In genomic region chr8:12388390-12389115, GRCm38 (mm10) we compare ENCODE assay signal across 21 mouse cellular contexts. TPM values are rescaled to one million over a fixed set of nuclear protein-coding genes. Genes with fewer than 3 reads are reported as not detected.
DNase-seq lines count a peak whose midpoint lies in the region; ATAC-seq and TF ChIP-seq lines count a peak whose summit lies in the region.
"Had no signal": no experiment of that assay in that cellular context is flagged by ENCODE, and none has a peak within 500 bp of the region (broad histone marks: within the 10 kb centered on the region; RNA-seq: fewer than 3 reads in every experiment).

No protein-coding gene starts in this region.

- no peaks in the 10 kb centered on the region for H3K36me3 ChIP-seq in forebrain, embryonic 16.5 days (ENCODE audit: control insufficient read depth, insufficient read depth)
- H3K36me3 ChIP-seq in limb, embryonic 11.5 days (ENCODE audit: control insufficient read depth, insufficient read depth, low read length): no peaks in the 10 kb centered on the region
- no peaks in the 10 kb centered on the region for H3K36me3 ChIP-seq in kidney, embryonic 15.5 days
- H3K36me3 ChIP-seq: heart, embryonic 15.5 days had no signal

- peak; percentile 63 for DNase-seq in brain, embryonic 14.5 days (ENCODE audit: low read depth)
- peak; percentile 25 for DNase-seq in limb, embryonic 11.5 days (ENCODE audit: low spot score)
- DNase-seq in cerebellum, adult 2 months: no peak
- DNase-seq in cerebellum, postnatal 10 days: no peak
- DNase-seq in heart, adult 8-10 months (ENCODE audit: low spot score): no peak
- DNase-seq: adrenal gland, adult 2 months; cerebellum, adult 9-10 months; gastrocnemius, postnatal 25 days; liver; lung, adult 2 months; right cerebral cortex, postnatal 14 days; thymus, postnatal 36 days had no signal

- ATAC-seq in forebrain, embryonic 16.5 days: no peak
- ATAC-seq in limb, embryonic 11.5 days (ENCODE audit: insufficient number of reproducible peaks, low FRiP score, low TSS enrichment, low read depth): no peak
- ATAC-seq in kidney, embryonic 15.5 days (replicated peaks; ENCODE audit: low FRiP score): no peak
- ATAC-seq: CD4-positive, CD25-positive, alpha-beta regulatory T cell, adult 4 months had no signal

- H3K4me2 ChIP-seq in forebrain, embryonic 16.5 days (ENCODE audit: low read length): peak overlapping the region; percentile 80
- H3K4me2 ChIP-seq in limb, embryonic 11.5 days (ENCODE audit: low read depth, severe bottlenecking): no peak overlapping the region
- no peak overlapping the region for H3K4me2 ChIP-seq in kidney, embryonic 15.5 days
- H3K4me2 ChIP-seq: heart, embryonic 15.5 days had no signal

- no peaks in the 10 kb centered on the region for H3K4me1 ChIP-seq in cortical plate, adult 2 months (ENCODE audit: control insufficient read depth, insufficient read depth, low read length)
- H3K4me1 ChIP-seq in forebrain, embryonic 16.5 days (replicated peaks; ENCODE audit: control insufficient read depth, insufficient read depth, low read length): peaks cover 46% of the 10 kb centered on the region
- peaks cover 3% of the 10 kb centered on the region; the same call in 1 of the 2 replicates for H3K4me1 ChIP-seq in limb, embryonic 11.5 days (ENCODE audit: control insufficient read depth, insufficient read depth, low read length)
- H3K4me1 ChIP-seq in cerebellum, adult 2 months (ENCODE audit: control insufficient read depth, insufficient read depth, low read length): peaks cover 8% of the 10 kb centered on the region
- peaks cover 32% of the 10 kb centered on the region for H3K4me1 ChIP-seq in kidney, embryonic 15.5 days

- no peak for TF ChIP-seq POLR2A in brain, embryonic 14.5 days (IDR thresholded peaks at IDR 0.05; ENCODE audit: borderline replicate concordance, extremely low read depth, insufficient read depth, insufficient read length, poor library complexity, severe bottlenecking)
- TF ChIP-seq POLR2A in cortical plate, adult 2 months (IDR thresholded peaks at IDR 0.05; ENCODE audit: extremely low read depth, insufficient read depth, low read length): no peak
- no peak for TF ChIP-seq POLR2A in cerebellum, adult 2 months (IDR thresholded peaks at IDR 0.05; ENCODE audit: borderline replicate concordance, insufficient read depth, low read length)

- H3K4me3 ChIP-seq in cortical plate, adult 2 months (ENCODE audit: insufficient read depth, low read length): no peak overlapping the region
- H3K4me3 ChIP-seq in forebrain, embryonic 16.5 days (replicated peaks; ENCODE audit: low read length): peak overlapping the region; percentile 53
- no peak overlapping the region for H3K4me3 ChIP-seq in limb, embryonic 11.5 days (ENCODE audit: low read depth, low read length)
- H3K4me3 ChIP-seq in cerebellum, adult 2 months (replicated peaks; ENCODE audit: insufficient read depth, low read depth, low read length): no peak overlapping the region
- no peak overlapping the region for H3K4me3 ChIP-seq in kidney, embryonic 15.5 days (replicated peaks)
- H3K4me3 ChIP-seq: heart, embryonic 15.5 days had no signal

- H3K9ac ChIP-seq in forebrain, embryonic 16.5 days (replicated peaks; ENCODE audit: low read depth, low read length): peak overlapping the region; percentile 40
- no peak overlapping the region for H3K9ac ChIP-seq in limb, embryonic 11.5 days (ENCODE audit: low read length)
- no peak overlapping the region for H3K9ac ChIP-seq in kidney, embryonic 15.5 days
- H3K9ac ChIP-seq: heart, embryonic 15.5 days had no signal

- TF ChIP-seq CTCF in brain, embryonic 14.5 days (IDR thresholded peaks at IDR 0.05; ENCODE audit: borderline replicate concordance, extremely low read depth, insufficient read depth, insufficient read length): no peak
- no peak for TF ChIP-seq CTCF in cortical plate, adult 2 months (IDR thresholded peaks at IDR 0.05; ENCODE audit: extremely low read depth, insufficient read depth, low read length)
- no peak for TF ChIP-seq CTCF in cerebellum, adult 2 months (IDR thresholded peaks at IDR 0.05; ENCODE audit: borderline replicate concordance, insufficient read depth, low read depth, low read length)

- WGBS in forebrain, embryonic 16.5 days: 33% methylated on average over 10 of the region's 10 CpGs
- WGBS in limb, embryonic 11.5 days: 2% methylated on average over 10 of the region's 10 CpGs
- 35% methylated on average over 10 of the region's 10 CpGs for WGBS in cerebellum, adult 2 months
- WGBS in kidney, embryonic 15.5 days: 4% methylated on average over 10 of the region's 10 CpGs

- peaks cover 15% of the 10 kb centered on the region for H3K27me3 ChIP-seq in forebrain, embryonic 16.5 days (replicated peaks; ENCODE audit: control insufficient read depth, insufficient read depth, low read length)
- H3K27me3 ChIP-seq in limb, embryonic 11.5 days (ENCODE audit: control insufficient read depth, insufficient read depth, low read length): peaks cover 95% of the 10 kb centered on the region
- H3K27me3 ChIP-seq in cerebellum, adult 2 months (ENCODE audit: control insufficient read depth, insufficient read depth, low read length): peaks cover 18% of the 10 kb centered on the region; the same call in 1 of the 2 replicates
- H3K27me3 ChIP-seq in kidney, embryonic 15.5 days: peaks cover 100% of the 10 kb centered on the region

- 0 out of 2 replicates have a peak overlapping the region, but pooled peaks have one; percentile 29 for H3K27ac ChIP-seq in cortical plate, adult 2 months (ENCODE audit: insufficient read depth, low read length)
- peak overlapping the region; percentile 69 for H3K27ac ChIP-seq in forebrain, embryonic 16.5 days (ENCODE audit: low read length)
- H3K27ac ChIP-seq in limb, embryonic 11.5 days (replicated peaks; ENCODE audit: low read depth, low read length): no peak overlapping the region
- H3K27ac ChIP-seq in cerebellum, adult 2 months (ENCODE audit: insufficient read depth, low read length): no peak overlapping the region
- H3K27ac ChIP-seq in kidney, embryonic 15.5 days: no peak overlapping the region
- H3K27ac ChIP-seq: heart, embryonic 15.5 days; macrophage had no signal

- no peaks in the 10 kb centered on the region for H3K9me3 ChIP-seq in forebrain, embryonic 16.5 days (ENCODE audit: control insufficient read depth, low read length)
- no peaks in the 10 kb centered on the region for H3K9me3 ChIP-seq in limb, embryonic 11.5 days (ENCODE audit: control insufficient read depth, low read length)
- H3K9me3 ChIP-seq in kidney, embryonic 15.5 days (replicated peaks): no peaks in the 10 kb centered on the region
- H3K9me3 ChIP-seq: heart, embryonic 15.5 days had no signal

RNA-seq across cellular contexts. Expression of gene Sox1, which starts 6.5 kb away (rescaled TPM):
- 23.5 and 30.1 TPM in 2 replicates for polyA plus RNA-seq in brain, embryonic 14.5 days (2012; rRNA removed)
- polyA plus RNA-seq in cortical plate, adult 2 months (2012; rRNA removed): 6.1 and 6.8 TPM in 2 replicates
- 4.4 and 4.5 TPM in 2 replicates for polyA plus RNA-seq in forebrain, embryonic 16.5 days (2015; fragmentation: Nextera tagmentation; extraction: Ambion mirVana)
- polyA plus RNA-seq in limb, embryonic 11.5 days (2014; fragmentation: Nextera tagmentation; extraction: Ambion mirVana): not detected in 2 replicates
- polyA plus RNA-seq in cerebellum, adult 2 months (2012; rRNA removed): 8.2 and 8.7 TPM in 2 replicates
- polyA plus RNA-seq in kidney, embryonic 15.5 days (2015; fragmentation: Nextera tagmentation; extraction: Ambion mirVana): not detected in 2 replicates
- total RNA-seq in heart, adult 8-10 months (2022): not detected
- total RNA-seq: adrenal gland, adult 2 months; gastrocnemius, postnatal 25 days; MEL had no signal
- polyA plus RNA-seq: CD4-positive, CD25-positive, alpha-beta regulatory T cell, adult 4 months; embryonic facial prominence, embryonic 14.5 days; heart, embryonic 15.5 days; kidney, embryonic 14.5 days; lung, adult 2 months; macrophage had no signal

Comparison
In these comparisons a context has a peak if more than half of its experiments do, and no peak if none do; other contexts are left out.
1. DNase-seq: peak in brain, embryonic 14.5 days (single experiment) and limb, embryonic 11.5 days (single experiment); none in cerebellum, adult 2 months (0 of 2), cerebellum, postnatal 10 days (0 of 2) and heart, adult 8-10 months (single experiment).
2. H3K27ac ChIP-seq: peak in cortical plate, adult 2 months (single experiment) and forebrain, embryonic 16.5 days (single experiment); none in limb, embryonic 11.5 days (single experiment), cerebellum, adult 2 months (single experiment) and kidney, embryonic 15.5 days (single experiment).